Mouse (Mus musculus): ENCODE data around the gene Sos2. TPM values are rescaled to one million over a fixed set of nuclear protein-coding genes. Genes with fewer than 3 reads are reported as not detected.
"Not testable (repeated sequence)": the region's sequence is repeated elsewhere in the genome, so short reads cannot be mapped to it uniquely, and the experiment has no call there.

The Sos2 gene
- total and polyA plus RNA-seq, 3 experiments: 11.6 to 123 (median 39.9) TPM

DNA sequence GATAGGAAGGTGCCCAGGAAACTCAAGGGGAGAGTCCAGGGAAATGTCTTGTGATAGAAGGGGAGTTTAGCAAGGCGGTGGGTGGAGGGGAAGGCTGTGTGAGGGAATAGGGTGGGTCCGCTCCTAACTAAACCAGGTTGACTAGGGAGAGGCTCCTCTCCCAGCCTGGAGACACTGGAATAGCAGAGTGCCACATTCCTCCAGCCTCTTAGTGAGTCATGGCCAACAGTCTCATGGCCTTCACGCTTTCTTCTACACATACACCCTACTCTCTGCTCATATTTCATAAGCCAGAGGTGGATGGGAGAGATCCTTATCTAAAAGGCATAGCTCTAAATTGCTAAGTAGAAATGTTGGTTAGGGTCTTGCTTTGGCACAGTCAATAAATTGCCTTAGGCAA lies 111.7 kb downstream of the Sos2 start:
- Histone ChIP-seq H3K9me3 (replicated peaks) (no peaks in the 10 kb centered on the region), H3K4me3 (ENCODE audit: low read depth, low read length) (no peak overlapping the region), H3K36me3 (replicated peaks) (peaks cover 14% of the 10 kb centered on the region), H3K27me3 (ENCODE audit: insufficient read depth, low read length) (peaks cover 27% of the 10 kb centered on the region), H3K4me1 (ENCODE audit: insufficient read depth, low read depth, low read length) (peaks cover 6% of the 10 kb centered on the region)
- TF ChIP-seq CTCF (IDR thresholded peaks at IDR 0.05; ENCODE audit: low read depth, low read length) (no peak), GATA2 (IDR thresholded peaks at IDR 0.05; ENCODE audit: borderline replicate concordance, low read depth, low read length) (no peak), TAL1 (conservative IDR thresholded peaks at IDR 0.05; ENCODE audit: low read depth, low read length) (no peak), POLR2AphosphoS5 (IDR thresholded peaks at IDR 0.05; ENCODE audit: insufficient replicate concordance, low read depth, low read length) (no peak), GATA1 (IDR thresholded peaks at IDR 0.05; ENCODE audit: borderline replicate concordance, low read length) (no peak)
- ATAC-seq (ENCODE audit: extremely low read depth, insufficient number of reproducible peaks, low FRiP score, poor library complexity, severe bottlenecking) (no peak), DNase-seq (ENCODE audit: low spot score) (no peak)

DNA sequence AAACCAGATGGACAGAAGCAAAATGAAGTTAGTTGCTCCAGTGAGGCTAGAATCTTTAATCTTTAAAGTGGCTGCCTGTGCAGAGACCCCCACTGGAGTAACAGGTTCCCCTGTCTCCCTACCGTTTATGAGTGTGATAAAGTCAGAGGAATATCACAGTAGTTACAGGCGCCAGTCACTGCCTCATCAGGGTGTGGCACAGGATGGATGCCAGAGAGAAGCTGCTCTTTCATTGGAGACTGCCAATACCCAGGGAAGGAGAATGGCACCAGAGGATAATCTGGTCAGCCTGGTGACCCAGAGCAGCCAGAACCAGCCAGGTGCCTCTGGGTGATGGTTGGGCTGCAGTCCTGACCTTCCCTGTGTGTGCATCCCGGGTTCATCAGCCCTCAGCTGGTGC lies 113.4 kb downstream of the Sos2 start:
- no peak for TF ChIP-seq TAL1 (conservative IDR thresholded peaks at IDR 0.05; ENCODE audit: low read depth, low read length)
- no peak for TF ChIP-seq CTCF (IDR thresholded peaks at IDR 0.05; ENCODE audit: low read depth, low read length)
- TF ChIP-seq GATA2 (IDR thresholded peaks at IDR 0.05; ENCODE audit: borderline replicate concordance, low read depth, low read length): no peak
- TF ChIP-seq POLR2AphosphoS5 (IDR thresholded peaks at IDR 0.05; ENCODE audit: insufficient replicate concordance, low read depth, low read length): no peak
- TF ChIP-seq GATA1 (IDR thresholded peaks at IDR 0.05; ENCODE audit: borderline replicate concordance, low read length): no peak
- ATAC-seq (ENCODE audit: extremely low read depth, insufficient number of reproducible peaks, low FRiP score, poor library complexity, severe bottlenecking): no peak
- H3K4me3 ChIP-seq (ENCODE audit: low read depth, low read length): no peak overlapping the region

DNA sequence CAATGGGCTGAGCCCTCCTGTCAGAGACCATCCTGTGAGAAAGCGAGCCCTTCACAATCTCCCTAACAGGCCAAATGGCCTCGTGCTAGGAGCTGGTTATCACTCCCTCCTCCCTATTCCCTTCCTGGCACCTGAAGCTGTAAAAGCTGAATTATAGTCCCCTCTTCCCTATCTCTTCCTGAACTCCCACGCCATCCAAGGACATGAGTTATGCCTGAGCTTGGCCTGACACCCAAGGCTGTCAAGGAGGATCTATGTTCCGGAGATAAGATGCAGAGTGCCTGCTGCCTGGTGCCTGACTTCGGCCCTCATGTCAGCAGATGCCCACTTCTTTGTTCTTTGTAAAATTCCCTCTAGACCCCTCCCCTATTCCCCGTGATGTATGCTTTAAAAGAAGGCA lies 120.6 kb downstream of the Sos2 start:
- not testable (repeated sequence) for H3K4me3 ChIP-seq (ENCODE audit: low read depth, low read length); H3K9me3 ChIP-seq (replicated peaks); ATAC-seq (ENCODE audit: extremely low read depth, insufficient number of reproducible peaks, low FRiP score, poor library complexity, severe bottlenecking); H3K36me3 ChIP-seq (replicated peaks); H3K4me1 ChIP-seq (ENCODE audit: insufficient read depth, low read depth, low read length); DNase-seq (ENCODE audit: low spot score)
- H3K27me3 ChIP-seq (ENCODE audit: insufficient read depth, low read length): peaks cover 32% of the 10 kb centered on the region; the same call in 1 of the 2 replicates

More for the DNA sequence above, 113.4 kb downstream of the Sos2 start:
- DNase-seq (ENCODE audit: low spot score): no peak
- Histone ChIP-seq H3K27me3 (ENCODE audit: insufficient read depth, low read length) (peaks cover 31% of the 10 kb centered on the region), H3K4me1 (ENCODE audit: insufficient read depth, low read depth, low read length) (no peaks in the 10 kb centered on the region), H3K9me3 (replicated peaks) (no peaks in the 10 kb centered on the region), H3K36me3 (replicated peaks) (peaks cover 2% of the 10 kb centered on the region)

- Histone ChIP-seq H3K4me1 (ENCODE audit: insufficient read depth, low read depth, low read length) (no peaks in the 10 kb centered on the region), H3K9me3 (replicated peaks) (no peaks in the 10 kb centered on the region), H3K4me3 (ENCODE audit: low read depth, low read length) (no peak overlapping the region), H3K36me3 (replicated peaks) (no peaks in the 10 kb centered on the region), H3K27me3 (ENCODE audit: insufficient read depth, low read length) (peaks cover 24% of the 10 kb centered on the region; the same call in 1 of the 2 replicates)
- TF ChIP-seq TAL1 (conservative IDR thresholded peaks at IDR 0.05; ENCODE audit: low read depth, low read length) (no peak), GATA1 (IDR thresholded peaks at IDR 0.05; ENCODE audit: borderline replicate concordance, low read length) (no peak), POLR2AphosphoS5 (IDR thresholded peaks at IDR 0.05; ENCODE audit: insufficient replicate concordance, low read depth, low read length) (no peak), GATA2 (IDR thresholded peaks at IDR 0.05; ENCODE audit: borderline replicate concordance, low read depth, low read length) (no peak), CTCF (IDR thresholded peaks at IDR 0.05; ENCODE audit: low read depth, low read length) (no peak)
- DNase-seq (ENCODE audit: low spot score) (no peak), ATAC-seq (ENCODE audit: extremely low read depth, insufficient number of reproducible peaks, low FRiP score, poor library complexity, severe bottlenecking) (no peak)
Observed at GRCm38 (mm10) chr12:69556221-69556861, 125.3 kb downstream of the Sos2 start.

GRCm38 (mm10) chr12:69545456-69546178 lies 136.0 kb downstream of the Sos2 start:
- Histone ChIP-seq H3K27me3 (ENCODE audit: insufficient read depth, low read length) (peaks cover 9% of the 10 kb centered on the region; the same call in 1 of the 2 replicates), H3K36me3 (replicated peaks) (no peaks in the 10 kb centered on the region), H3K4me3 (ENCODE audit: low read depth, low read length) (no peak overlapping the region), H3K4me1 (ENCODE audit: insufficient read depth, low read depth, low read length) (no peaks in the 10 kb centered on the region), H3K9me3 (replicated peaks) (no peaks in the 10 kb centered on the region)
- DNase-seq (ENCODE audit: low spot score): no peak
- ATAC-seq (ENCODE audit: extremely low read depth, insufficient number of reproducible peaks, low FRiP score, poor library complexity, severe bottlenecking): no peak
- TF ChIP-seq POLR2AphosphoS5 (IDR thresholded peaks at IDR 0.05; ENCODE audit: insufficient replicate concordance, low read depth, low read length): no peak
- TF ChIP-seq TAL1 (conservative IDR thresholded peaks at IDR 0.05; ENCODE audit: low read depth, low read length): no peak
- TF ChIP-seq GATA2 (IDR thresholded peaks at IDR 0.05; ENCODE audit: borderline replicate concordance, low read depth, low read length): no peak
- TF ChIP-seq GATA1 (IDR thresholded peaks at IDR 0.05; ENCODE audit: borderline replicate concordance, low read length): no peak
- no peak for TF ChIP-seq CTCF (IDR thresholded peaks at IDR 0.05; ENCODE audit: low read depth, low read length)

GRCm38 (mm10) chr12:69544994-69545393 lies 136.7 kb downstream of the Sos2 start:
- TF ChIP-seq GATA1 (IDR thresholded peaks at IDR 0.05; ENCODE audit: borderline replicate concordance, low read length) (no peak), CTCF (IDR thresholded peaks at IDR 0.05; ENCODE audit: low read depth, low read length) (no peak), TAL1 (conservative IDR thresholded peaks at IDR 0.05; ENCODE audit: low read depth, low read length) (no peak), GATA2 (IDR thresholded peaks at IDR 0.05; ENCODE audit: borderline replicate concordance, low read depth, low read length) (no peak), POLR2AphosphoS5 (IDR thresholded peaks at IDR 0.05; ENCODE audit: insufficient replicate concordance, low read depth, low read length) (no peak)
- no peak for DNase-seq (ENCODE audit: low spot score)
- H3K4me1 ChIP-seq (ENCODE audit: insufficient read depth, low read depth, low read length): no peaks in the 10 kb centered on the region

More at GRCm38 (mm10) chr12:69544994-69545393, 136.7 kb downstream of the Sos2 start:
- Histone ChIP-seq H3K27me3 (ENCODE audit: insufficient read depth, low read length) (peaks cover 13% of the 10 kb centered on the region; the same call in 1 of the 2 replicates), H3K36me3 (replicated peaks) (no peaks in the 10 kb centered on the region), H3K9me3 (replicated peaks) (no peaks in the 10 kb centered on the region), H3K4me3 (ENCODE audit: low read depth, low read length) (no peak overlapping the region)
- ATAC-seq (ENCODE audit: extremely low read depth, insufficient number of reproducible peaks, low FRiP score, poor library complexity, severe bottlenecking): no peak

Data from G1E (cell line).